Mouse (Mus musculus) kidney, postnatal 0 days (tissue): ENCODE measurements at regions not wholly inside any gene's neighbourhood (a gene's known extent, or its start where the extent isn't known, plus 50 kb on each side); places are given as distances from the start of the nearest gene placed in this dataset.

Source experiments
- ATAC-seq: fragments of 200-750 bp; cut with Nextera tagmentation; replicated peaks from 2 replicates; pipeline ENCODE4 v1.8.0; 2017; ENCODE audit warnings: low read depth, moderate number of reproducible peaks, moderate TSS enrichment, moderate library complexity; ENCODE audit not compliant: low FRiP score
- DNase-seq: peaks from one replicate; pipeline ENCODE4 v3.0.0-alpha.2; 2016; ENCODE audit warnings: low spot score
- H3K27ac ChIP-seq: fragments of 300-500 bp; sonication (generic); 2 replicates; pipeline ENCODE4 v1.5.1; 2014; ENCODE audit warnings: mild to moderate bottlenecking
- H3K27me3 ChIP-seq: fragments of 300-500 bp; sonication (generic); 2 replicates; pipeline ENCODE4 v1.6.1; 2014; ENCODE audit warnings: low read length, mixed read lengths; ENCODE audit not compliant: insufficient read depth
- H3K36me3 ChIP-seq: fragments of 300-500 bp; sonication (generic); 2 replicates; pipeline ENCODE4 v1.6.1; 2014; ENCODE audit warnings: low read length, mixed read lengths; ENCODE audit not compliant: insufficient read depth
- H3K4me1 ChIP-seq: fragments of 300-500 bp; sonication (generic); replicated peaks from 2 replicates; pipeline ENCODE4 v1.6.1; 2014; ENCODE audit warnings: antibody characterized with exemption, low read length, mixed read lengths; ENCODE audit not compliant: insufficient read depth
- H3K4me2 ChIP-seq: fragments of 300-500 bp; sonication (generic); 2 replicates; pipeline ENCODE4 v1.6.1; 2014; ENCODE audit warnings: mild to moderate bottlenecking, low read length, moderate library complexity, mixed read lengths
- H3K4me3 ChIP-seq: fragments of 300-500 bp; sonication (generic); replicated peaks from 2 replicates; pipeline ENCODE4 v1.5.1; 2014; ENCODE audit warnings: low read depth, low read length
- H3K9ac ChIP-seq: fragments of 300-500 bp; sonication (generic); 2 replicates; pipeline ENCODE4 v1.6.1; 2014; ENCODE audit warnings: low read depth, low read length
- H3K9me3 ChIP-seq: fragments of 300-500 bp; sonication (generic); replicated peaks from 2 replicates; pipeline ENCODE4 v1.6.1; 2016; ENCODE audit warnings: low read length, inconsistent platforms, mixed read lengths
- CTCF ChIP-seq: IDR thresholded peaks from 2 replicates; pipeline ENCODE4 v1.5.1; 2016; ENCODE audit warnings: antibody characterized with exemption, low read depth, mild to moderate bottlenecking, moderate library complexity
- WGBS: fragments of 180-500 bp; shearing (Covaris S2); extraction: QIAGEN DNeasy Blood & Tissue Kit; methylation state at CpG from one replicate; pipeline ENCODE4 v1.1.7; 2014; 5-methylcytosine and 5-hydroxymethylcytosine counted together

DNA sequence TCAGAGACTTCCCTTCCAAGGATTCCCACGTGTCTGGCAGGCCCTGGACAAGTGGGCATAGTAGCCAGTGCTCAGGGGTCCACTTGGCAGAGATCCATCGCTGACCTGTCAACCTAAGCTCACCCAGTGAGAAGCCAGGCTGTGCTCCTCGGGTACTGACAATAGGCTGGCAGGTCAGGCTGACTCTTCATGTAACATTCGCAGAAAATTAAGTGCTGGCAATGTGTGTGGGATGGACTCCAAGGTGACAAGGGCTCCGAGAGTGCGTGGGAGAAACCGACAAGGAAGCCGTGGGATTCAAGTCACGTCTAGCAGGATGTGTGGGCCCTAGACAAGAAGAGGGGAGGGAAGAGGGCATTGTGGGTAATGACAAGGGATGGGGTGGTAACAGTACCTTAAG, 564.6 kb upstream of the Adam5 start:
- TF ChIP-seq CTCF, result no peak
- Histone ChIP-seq H3K27me3 (no peaks in the 10 kb centered on the region), H3K36me3 (no peaks in the 10 kb centered on the region), H3K9ac (no peak overlapping the region), H3K4me2 (no peak overlapping the region), H3K4me3 (no peak overlapping the region), H3K9me3 (no peaks in the 10 kb centered on the region), H3K4me1 (peaks cover 15% of the 10 kb centered on the region; the same call in 1 of the 2 replicates), H3K27ac (no peak overlapping the region)
- ATAC-seq (no peak), DNase-seq (no peak)
- 38% methylated on average over 9 of the region's 9 CpGs for WGBS

DNA sequence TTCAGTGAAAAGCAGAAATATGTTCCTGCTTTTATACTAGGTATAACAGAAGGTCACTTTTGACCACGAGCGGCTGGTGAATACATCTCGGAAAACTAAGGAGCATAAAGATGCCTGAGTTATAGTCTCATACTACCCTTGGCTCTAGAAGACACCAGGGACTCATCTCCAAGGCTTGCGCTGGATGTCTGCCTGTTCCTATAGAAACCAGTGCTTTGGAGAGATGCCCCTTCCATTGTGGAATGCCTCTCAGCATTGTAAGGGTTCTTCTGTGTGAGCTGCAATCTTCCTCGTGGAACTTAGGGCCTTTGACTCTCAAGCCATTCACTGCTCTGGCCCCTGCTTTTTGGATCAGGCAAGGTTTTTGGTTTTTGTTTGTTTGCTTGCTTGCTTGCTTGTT, 561.0 kb upstream of the Adam5 start:
- 77% methylated on average over 5 of the region's 5 CpGs for WGBS
- H3K36me3 ChIP-seq, result no peaks in the 10 kb centered on the region
- TF ChIP-seq CTCF, result no peak
- peaks cover 12% of the 10 kb centered on the region; the same call in 1 of the 2 replicates for H3K4me1 ChIP-seq
- no peak overlapping the region for H3K9ac ChIP-seq
- H3K27ac ChIP-seq, result no peak overlapping the region
- DNase-seq, result no peak
- no peak overlapping the region for H3K4me3 ChIP-seq
- no peaks in the 10 kb centered on the region for H3K27me3 ChIP-seq
- ATAC-seq, result no peak
- H3K9me3 ChIP-seq, result no peaks in the 10 kb centered on the region
- H3K4me2 ChIP-seq, result no peak overlapping the region

DNA sequence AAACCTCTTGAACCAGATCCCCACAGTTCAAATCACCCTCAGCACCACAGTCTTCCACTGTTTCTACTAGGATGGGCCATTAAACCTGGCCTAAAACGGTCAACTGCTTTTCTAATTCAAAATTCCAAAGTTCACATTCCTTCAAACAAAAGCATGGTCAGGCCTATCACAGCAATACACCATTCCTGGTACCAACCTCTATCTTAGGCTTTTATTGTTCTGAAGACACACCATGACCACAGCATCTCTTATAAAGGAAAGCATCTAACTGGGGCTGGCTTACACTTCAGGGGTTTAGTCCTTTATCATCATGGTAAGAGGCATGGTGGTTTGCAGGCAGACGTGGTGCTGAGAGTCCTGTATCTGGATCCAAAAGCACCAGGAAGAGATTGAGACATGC, 560.4 kb upstream of the Adam5 start:
- no peak for TF ChIP-seq CTCF
- Histone ChIP-seq H3K27ac (no peak overlapping the region), H3K36me3 (no peaks in the 10 kb centered on the region), H3K4me3 (no peak overlapping the region), H3K27me3 (no peaks in the 10 kb centered on the region), H3K4me1 (peaks cover 11% of the 10 kb centered on the region; the same call in 1 of the 2 replicates), H3K9ac (no peak overlapping the region), H3K4me2 (no peak overlapping the region), H3K9me3 (no peaks in the 10 kb centered on the region)
- DNase-seq, result no peak
- ATAC-seq, result no peak
- WGBS, result 71% methylated on average over 2 of the region's 2 CpGs

DNA sequence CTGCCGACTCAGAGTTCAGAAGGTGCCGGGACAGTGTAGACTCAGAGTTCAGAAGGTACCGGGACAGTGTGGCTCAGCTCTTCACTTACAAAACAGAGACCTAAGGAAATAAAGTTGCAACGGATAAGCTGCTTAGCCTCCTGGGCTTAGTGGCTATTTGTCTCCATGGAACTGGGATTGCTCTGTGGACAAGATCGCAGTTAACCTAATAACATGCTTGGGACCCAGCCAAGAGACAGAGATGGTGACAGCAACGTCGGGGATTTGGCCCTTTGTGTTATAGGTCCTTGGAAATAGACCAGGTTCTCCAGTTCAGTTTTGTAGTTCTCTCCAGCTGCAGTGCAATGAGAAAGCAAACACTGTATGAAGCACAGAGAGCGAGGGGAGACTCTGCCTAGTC, 549.1 kb upstream of the Adam5 start:
- peak; percentile 38 for DNase-seq
- whole genome bisulfite sequencing, result 46% methylated on average over 8 of the region's 8 CpGs
- Histone ChIP-seq H3K4me2 (no peak overlapping the region), H3K27me3 (no peaks in the 10 kb centered on the region), H3K4me3 (no peak overlapping the region), H3K4me1 (peaks cover 7% of the 10 kb centered on the region), H3K36me3 (no peaks in the 10 kb centered on the region), H3K9me3 (no peaks in the 10 kb centered on the region), H3K9ac (no peak overlapping the region), H3K27ac (no peak overlapping the region)
- no peak for TF ChIP-seq CTCF
- no peak for ATAC-seq

DNA sequence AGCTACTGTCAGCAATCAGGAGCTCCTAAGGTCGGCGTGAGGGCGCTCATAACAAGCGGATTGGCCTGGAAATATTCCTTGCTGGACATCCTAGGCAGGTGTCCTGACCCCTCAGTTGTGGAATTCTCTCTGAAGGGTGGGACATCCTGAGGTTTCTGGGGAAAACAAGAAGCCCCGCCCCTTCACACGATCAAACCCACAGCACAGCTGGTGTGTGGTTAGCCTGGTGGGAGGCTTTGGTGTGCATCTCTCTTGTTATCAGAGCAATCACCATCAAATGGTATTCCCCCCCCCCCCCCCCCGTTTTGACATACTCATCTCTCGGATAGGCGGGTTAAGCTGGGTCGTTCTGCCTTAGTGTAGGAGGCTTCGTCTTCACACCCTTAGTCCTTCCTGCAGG, 546.8 kb upstream of the Adam5 start:
- no peak for ATAC-seq

DNA sequence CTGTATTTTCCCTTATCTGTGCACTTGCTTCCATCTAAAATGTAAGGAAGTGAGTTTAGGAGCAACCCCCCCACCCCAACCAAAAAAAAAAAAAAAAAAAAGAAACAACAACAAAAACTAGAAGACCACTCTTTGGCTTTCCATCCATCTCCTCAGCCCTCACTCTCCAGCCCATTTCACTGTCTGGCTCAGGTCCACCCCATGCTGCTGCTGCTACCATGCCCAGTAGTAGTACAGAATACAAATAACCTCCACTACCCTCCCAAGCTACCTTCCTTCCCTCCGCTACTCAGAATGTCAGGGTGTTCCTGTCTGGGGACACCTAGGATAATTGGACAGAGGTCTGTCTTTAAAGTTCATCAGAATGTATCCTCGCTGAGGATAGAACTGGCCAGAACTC, 545.2 kb upstream of the Adam5 start:
- ATAC-seq (no peak), DNase-seq (no peak)
- no peak for TF ChIP-seq CTCF
- no peak overlapping the region for H3K4me3 ChIP-seq
- no peak overlapping the region for H3K27ac ChIP-seq
- 94% methylated on average over 2 of the region's 2 CpGs for WGBS
- H3K4me1 ChIP-seq, result peaks cover 13% of the 10 kb centered on the region
- H3K9ac ChIP-seq, result no peak overlapping the region
- no peak overlapping the region for H3K4me2 ChIP-seq
- no peaks in the 10 kb centered on the region for H3K27me3 ChIP-seq
- no peaks in the 10 kb centered on the region for H3K36me3 ChIP-seq
- H3K9me3 ChIP-seq, result no peaks in the 10 kb centered on the region

More for the DNA sequence above, 546.8 kb upstream of the Adam5 start:
- H3K9me3 ChIP-seq, result no peaks in the 10 kb centered on the region
- WGBS, result 53% methylated on average over 11 of the region's 11 CpGs
- no peak for DNase-seq
- TF ChIP-seq CTCF, result no peak
- no peak overlapping the region for H3K27ac ChIP-seq
- H3K27me3 ChIP-seq, result no peaks in the 10 kb centered on the region
- H3K36me3 ChIP-seq, result no peaks in the 10 kb centered on the region
- no peak overlapping the region for H3K9ac ChIP-seq
- H3K4me1 ChIP-seq, result peaks cover 13% of the 10 kb centered on the region
- H3K4me3 ChIP-seq, result no peak overlapping the region
- H3K4me2 ChIP-seq, result no peak overlapping the region

DNA sequence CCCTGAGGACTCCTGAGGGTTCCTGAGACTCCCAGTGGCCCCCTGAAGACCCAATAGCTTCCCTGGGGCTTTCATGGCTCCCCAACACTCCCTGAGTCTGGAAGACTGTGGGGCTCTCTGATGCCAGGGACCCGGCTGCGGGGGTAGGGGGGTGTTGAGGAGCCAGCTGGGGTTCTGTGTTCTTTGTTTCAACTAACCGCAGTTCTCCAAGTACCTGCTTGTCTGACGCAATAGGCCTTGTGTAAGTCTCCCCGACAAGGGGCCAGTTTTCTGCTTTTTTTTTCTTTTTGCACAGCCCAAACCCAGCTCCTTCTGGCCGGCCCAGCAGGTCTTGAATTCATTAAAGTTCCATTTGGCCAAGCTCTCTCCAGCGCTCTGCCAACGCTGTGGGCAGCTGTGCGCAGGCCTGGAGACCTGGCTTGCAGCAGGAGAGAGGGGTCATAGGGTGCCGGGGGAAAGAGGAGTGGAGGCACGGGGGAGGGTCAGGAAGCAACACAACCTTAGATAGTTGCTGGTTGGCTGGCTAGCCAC, 544.5 kb upstream of the Adam5 start:
- no peak overlapping the region for H3K9ac ChIP-seq
- H3K27ac ChIP-seq, result peak overlapping the region; percentile 47

More for the DNA sequence above, 544.5 kb upstream of the Adam5 start:
- H3K36me3 ChIP-seq, result no peaks in the 10 kb centered on the region
- H3K9me3 ChIP-seq, result no peaks in the 10 kb centered on the region
- DNase-seq (peak; percentile 59), ATAC-seq (0 out of 2 replicates have a peak, but pooled peaks have one; percentile 54)
- TF ChIP-seq CTCF, result no peak
- peak overlapping the region; percentile 13; the same call in 1 of the 2 replicates for H3K4me2 ChIP-seq
- WGBS, result 11% methylated on average over 11 of the region's 11 CpGs
- peaks cover 13% of the 10 kb centered on the region for H3K4me1 ChIP-seq
- no peak overlapping the region for H3K4me3 ChIP-seq
- no peaks in the 10 kb centered on the region for H3K27me3 ChIP-seq
